ENCODE assay signal across 14 mouse cellular contexts in the genomic region with DNA sequence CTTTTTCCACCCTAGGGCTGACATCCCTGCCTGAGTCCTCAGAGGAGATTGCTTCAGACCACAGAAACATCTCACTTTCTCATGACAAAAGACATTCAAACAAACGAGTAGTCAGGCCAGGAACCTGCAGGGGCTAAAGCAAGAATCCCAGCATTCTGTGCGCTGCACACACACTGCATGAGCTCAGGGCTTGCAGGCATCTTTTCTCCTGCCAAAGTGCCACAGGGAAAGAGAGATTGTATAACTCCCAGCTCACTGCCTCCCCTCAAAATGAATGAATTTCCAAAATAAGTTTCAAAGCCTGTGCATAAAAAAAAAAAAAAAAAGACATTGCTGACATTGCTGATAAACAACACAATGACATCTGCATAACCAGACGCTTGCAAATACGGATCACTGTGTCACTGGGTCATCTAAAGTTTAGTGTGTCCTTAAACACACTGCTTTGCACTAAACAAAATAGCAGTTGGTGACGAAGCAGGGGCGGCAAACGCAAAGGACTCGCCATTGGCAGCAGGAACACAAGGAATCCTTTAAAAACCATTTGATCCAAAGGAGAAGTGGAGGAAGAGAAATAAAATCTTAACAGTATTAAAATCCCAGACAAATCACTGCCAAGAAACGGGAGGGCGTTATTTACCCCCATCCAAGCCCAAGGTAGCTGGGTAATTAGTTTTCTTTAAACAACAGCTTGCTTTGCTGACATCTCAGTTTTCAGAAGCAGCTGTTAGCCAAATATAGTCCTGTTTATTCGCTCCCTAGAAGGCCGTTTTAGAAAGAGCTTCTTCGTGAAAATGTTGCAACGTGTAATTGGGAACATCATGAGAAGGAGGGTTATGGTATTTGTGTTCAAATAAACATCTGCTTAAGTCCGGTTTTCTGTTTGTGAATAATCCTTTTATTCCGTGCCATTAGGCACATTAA. TPM values are rescaled to one million over a fixed set of nuclear protein-coding genes. Genes with fewer than 3 reads are reported as not detected.
DNase-seq lines count a peak whose midpoint lies in the region; ATAC-seq lines count a peak whose summit lies in the region.
"Had no signal": no experiment of that assay in that cellular context is flagged by ENCODE, and none has a peak within 500 bp of the region (broad histone marks: within the 10 kb centered on the region; RNA-seq: fewer than 3 reads in every experiment).

No protein-coding gene starts in this region.

- 0 out of 2 replicates have a peak, but pooled peaks cover 3% of the 10 kb centered on the region for H3K4me1 ChIP-seq in intestine, embryonic 16.5 days (ENCODE audit: control insufficient read depth, insufficient read depth, low read length)
- H3K4me1 ChIP-seq in stomach, embryonic 16.5 days (ENCODE audit: control insufficient read depth, insufficient read depth, low read length) = peaks cover 10% of the 10 kb centered on the region

- 57% methylated on average over 16 of the region's 16 CpGs for WGBS in intestine, embryonic 16.5 days
- 54% methylated on average over 16 of the region's 16 CpGs for WGBS in stomach, embryonic 16.5 days

- H3K9me3 ChIP-seq in intestine, embryonic 16.5 days (ENCODE audit: control insufficient read depth, low read length) = no peaks in the 10 kb centered on the region
- H3K9me3 ChIP-seq in stomach, embryonic 16.5 days (replicated peaks; ENCODE audit: control insufficient read depth, low read length) = no peaks in the 10 kb centered on the region

- no peak overlapping the region for H3K4me2 ChIP-seq in intestine, embryonic 16.5 days (ENCODE audit: low read depth, low read length)
- H3K4me2 ChIP-seq in stomach, embryonic 16.5 days (ENCODE audit: low read depth, low read length) = no peak overlapping the region
- H3K4me2 ChIP-seq: heart, embryonic 11.5 days; liver, embryonic 11.5 days had no signal

- peak overlapping the region; percentile 66 for H3K27ac ChIP-seq in intestine, embryonic 16.5 days (ENCODE audit: low read length)
- peak overlapping the region; percentile 84 for H3K27ac ChIP-seq in stomach, embryonic 16.5 days (ENCODE audit: low read length)

- no peaks in the 10 kb centered on the region for H3K27me3 ChIP-seq in intestine, embryonic 16.5 days (replicated peaks; ENCODE audit: control insufficient read depth, insufficient read depth, low read length)
- H3K27me3 ChIP-seq in stomach, embryonic 16.5 days (ENCODE audit: control insufficient read depth, insufficient read depth, low read length) = no peaks in the 10 kb centered on the region

- peak; percentile 9 to 58 for DNase-seq in layer of hippocampus, adult 18-20 months (ENCODE audit: low spot score in 2 of 2)
- no peak for DNase-seq in layer of hippocampus, adult 9-10 months (ENCODE audit: low spot score)
- peak; percentile 17 for DNase-seq in right cerebral cortex, adult 18-20 months
- no peak for DNase-seq in right cerebral cortex, postnatal 36 days (ENCODE audit: low spot score in 2 of 2)
- no peak for DNase-seq in thymus, adult 18-20 months
- no peak for DNase-seq in embryo, embryonic 9.5 days (ENCODE audit: extremely low spot score)
- DNase-seq: adrenal gland, adult 2 months; cerebellum, postnatal 10 days; kidney, adult 8-10 months; spleen, adult 18-20 months had no signal

- peaks cover 9% of the 10 kb centered on the region for H3K36me3 ChIP-seq in intestine, embryonic 16.5 days (ENCODE audit: control insufficient read depth, insufficient read depth, low read length)
- H3K36me3 ChIP-seq in stomach, embryonic 16.5 days (ENCODE audit: control insufficient read depth, insufficient read depth, low read length) = peaks cover 23% of the 10 kb centered on the region

- no peak overlapping the region for H3K9ac ChIP-seq in intestine, embryonic 16.5 days (ENCODE audit: low read depth, low read length)
- H3K9ac ChIP-seq in stomach, embryonic 16.5 days (ENCODE audit: low read length) = no peak overlapping the region

- ATAC-seq in intestine, embryonic 16.5 days = peak; percentile 55; the same call in 1 of the 2 replicates
- peak; percentile 12; the same call in 1 of the 2 replicates for ATAC-seq in stomach, embryonic 16.5 days (ENCODE audit: insufficient read depth, low FRiP score)

- no peak overlapping the region for H3K4me3 ChIP-seq in intestine, embryonic 16.5 days (ENCODE audit: low read length)
- H3K4me3 ChIP-seq in stomach, embryonic 16.5 days (replicated peaks; ENCODE audit: low read length) = no peak overlapping the region

RNA-seq across cellular contexts. Expression of gene Cdk1, which starts 18.2 kb away (rescaled TPM):
- under 1 TPM in 1 of 2 experiments, not detected in 1; 0.25 TPM for total RNA-seq in layer of hippocampus, adult 18-20 months (2021)
- 339 and 377 TPM in 2 replicates for polyA plus RNA-seq in intestine, embryonic 16.5 days (2015; fragmentation: Nextera tagmentation; extraction: Ambion mirVana)
- 323 and 372 TPM in 2 replicates for polyA plus RNA-seq in stomach, embryonic 16.5 days (2015; fragmentation: Nextera tagmentation; extraction: Ambion mirVana)

Comparison
In these comparisons a context has a peak if more than half of its experiments do, and no peak if none do; other contexts are left out.
1. DNase-seq: peak in layer of hippocampus, adult 18-20 months (2 of 2) and right cerebral cortex, adult 18-20 months (single experiment); none in layer of hippocampus, adult 9-10 months (single experiment), right cerebral cortex, postnatal 36 days (0 of 2), thymus, adult 18-20 months (0 of 2) and embryo, embryonic 9.5 days (single experiment).